Mouse (Mus musculus): ENCODE results near the gene Btrc. TPM values are rescaled to one million over a fixed set of nuclear protein-coding genes. Genes with fewer than 3 reads are reported as not detected.

Btrc gene
- polyA plus RNA-seq (2012): 5.9 and 7.5 TPM in 2 replicates

GRCm38 (mm10) chr19:45363384-45363926 lies at the start of gene Btrc:
Gene Btrc, plus strand, starts transcription at chr19:45363734.
- TF ChIP-seq GATA1 (IDR thresholded peaks at IDR 0.05; ENCODE audit: low read length): no peak

GRCm38 (mm10) chr19:45317473-45317882 lies 46.1 kb upstream of the Btrc start:
- no peak for TF ChIP-seq GATA1 (IDR thresholded peaks at IDR 0.05; ENCODE audit: low read length)

GRCm38 (mm10) chr19:45321062-45321461 lies 42.5 kb upstream of the Btrc start:
- no peak for TF ChIP-seq GATA1 (IDR thresholded peaks at IDR 0.05; ENCODE audit: low read length)

- no peak for TF ChIP-seq GATA1 (IDR thresholded peaks at IDR 0.05; ENCODE audit: low read length)
Measured at GRCm38 (mm10) chr19:45329039-45329438, 34.5 kb upstream of the Btrc start.

- TF ChIP-seq GATA1 (IDR thresholded peaks at IDR 0.05; ENCODE audit: low read length): no peak
Measured at GRCm38 (mm10) chr19:45329748-45330298, 33.7 kb upstream of the Btrc start.

GRCm38 (mm10) chr19:45336718-45337117 lies 26.8 kb upstream of the Btrc start:
- TF ChIP-seq GATA1 (IDR thresholded peaks at IDR 0.05; ENCODE audit: low read length): no peak

GRCm38 (mm10) chr19:45338182-45338581 lies 25.4 kb upstream of the Btrc start:
- TF ChIP-seq GATA1 (IDR thresholded peaks at IDR 0.05; ENCODE audit: low read length): no peak

GRCm38 (mm10) chr19:45343941-45344340 lies 19.6 kb upstream of the Btrc start:
- no peak for TF ChIP-seq GATA1 (IDR thresholded peaks at IDR 0.05; ENCODE audit: low read length)

GRCm38 (mm10) chr19:45348188-45348587 lies 15.3 kb upstream of the Btrc start:
- TF ChIP-seq GATA1 (IDR thresholded peaks at IDR 0.05; ENCODE audit: low read length): no peak

- TF ChIP-seq GATA1 (IDR thresholded peaks at IDR 0.05; ENCODE audit: low read length): no peak
Measured at GRCm38 (mm10) chr19:45350456-45350855, 13.1 kb upstream of the Btrc start.

- TF ChIP-seq GATA1 (IDR thresholded peaks at IDR 0.05; ENCODE audit: low read length): no peak
Measured at GRCm38 (mm10) chr19:45355678-45356077, 7.9 kb upstream of the Btrc start.

- no peak for TF ChIP-seq GATA1 (IDR thresholded peaks at IDR 0.05; ENCODE audit: low read length)
Measured at GRCm38 (mm10) chr19:45360486-45360885, 3.0 kb upstream of the Btrc start.

GRCm38 (mm10) chr19:45363933-45364391 lies 428 bp downstream of the Btrc start:
- TF ChIP-seq GATA1 (IDR thresholded peaks at IDR 0.05; ENCODE audit: low read length): no peak

- no peak for TF ChIP-seq GATA1 (IDR thresholded peaks at IDR 0.05; ENCODE audit: low read length)
Measured at GRCm38 (mm10) chr19:45366651-45367050, 3.1 kb downstream of the Btrc start.

GRCm38 (mm10) chr19:45388551-45388950 lies 25.0 kb downstream of the Btrc start:
- no peak for TF ChIP-seq GATA1 (IDR thresholded peaks at IDR 0.05; ENCODE audit: low read length)

- TF ChIP-seq GATA1 (IDR thresholded peaks at IDR 0.05; ENCODE audit: low read length): no peak
Measured at GRCm38 (mm10) chr19:45394078-45394477, 30.5 kb downstream of the Btrc start.

- TF ChIP-seq GATA1 (IDR thresholded peaks at IDR 0.05; ENCODE audit: low read length): no peak
Measured at GRCm38 (mm10) chr19:45411000-45411399, 47.5 kb downstream of the Btrc start.

Data from G1E-ER4 (cell line).